Mouse (Mus musculus) testis, adult 2 months (tissue): Measurements from ENCODE around the gene Mboat7.

Source experiments
- CTCF ChIP-seq: fragments of 200-500 bp; IDR thresholded peaks from 2 replicates; pipeline ENCODE4 v1.5.1; 2012; ENCODE audit warnings: low read depth, mild to moderate bottlenecking, inconsistent platforms, low read length, moderate library complexity; ENCODE audit not compliant: control insufficient read depth, insufficient read depth, insufficient replicate concordance
- POLR2A ChIP-seq: fragments of 200-500 bp; IDR thresholded peaks from 2 replicates; pipeline ENCODE4 v1.6.1; 2012; ENCODE audit warnings: low read depth, mild to moderate bottlenecking, inconsistent platforms, low read length, moderate library complexity; ENCODE audit not compliant: control insufficient read depth

- no peak for TF ChIP-seq POLR2A
- TF ChIP-seq CTCF, result peak; percentile 84; the same call in 1 of the 2 replicates
Observed at GRCm38 (mm10) chr7:3674507-3675227, 18.7 kb downstream of the Mboat7 start.
